Mouse (Mus musculus) midbrain, embryonic 14.5 days (tissue): Measurements from ENCODE around the gene Rpl26. TPM values are rescaled to one million over a fixed set of nuclear protein-coding genes. Genes with fewer than 3 reads are reported as not detected.

Source experiments
- ATAC-seq: fragments of 200-750 bp; cut with Nextera tagmentation; 2 replicates; pipeline ENCODE4 v1.8.0; 2017; ENCODE audit warnings: moderate number of reproducible peaks, moderate library complexity; ENCODE audit not compliant: low FRiP score, low TSS enrichment
- DNase-seq: peaks from one replicate; pipeline ENCODE4 v3.0.0-alpha.2; 2015
- H3K27ac ChIP-seq: fragments of 300-500 bp; sonication (generic); replicated peaks from 2 replicates; pipeline ENCODE4 v1.5.1; 2014; ENCODE audit warnings: mild to moderate bottlenecking, low read depth, low read length, moderate library complexity
- H3K27me3 ChIP-seq: fragments of 300-500 bp; sonication (generic); 2 replicates; pipeline ENCODE4 v1.6.1; 2014; ENCODE audit warnings: low read length, control low read depth, mixed read lengths; ENCODE audit not compliant: control insufficient read depth, insufficient read depth
- H3K36me3 ChIP-seq: fragments of 300-500 bp; sonication (generic); 2 replicates; pipeline ENCODE4 v1.6.1; 2014; ENCODE audit warnings: low read length, control low read depth; ENCODE audit not compliant: control insufficient read depth, insufficient read depth
- H3K4me1 ChIP-seq: fragments of 300-500 bp; sonication (generic); 2 replicates; pipeline ENCODE4 v1.6.1; 2014; ENCODE audit warnings: mild to moderate bottlenecking, antibody characterized with exemption, low read length, control low read depth; ENCODE audit not compliant: control insufficient read depth, insufficient read depth
- H3K4me2 ChIP-seq: fragments of 300-500 bp; sonication (generic); 2 replicates; pipeline ENCODE4 v1.6.1; 2014; ENCODE audit warnings: mild to moderate bottlenecking, low read length, moderate library complexity
- H3K4me3 ChIP-seq: fragments of 300-500 bp; sonication (generic); replicated peaks from 2 replicates; pipeline ENCODE4 v1.5.1; 2014; ENCODE audit warnings: low read depth, low read length
- H3K9ac ChIP-seq: fragments of 300-500 bp; sonication (generic); replicated peaks from 2 replicates; pipeline ENCODE4 v1.6.1; 2014; ENCODE audit warnings: mild to moderate bottlenecking, low read length, moderate library complexity
- H3K9me3 ChIP-seq: fragments of 300-500 bp; sonication (generic); 2 replicates; pipeline ENCODE4 v1.6.1; 2016; ENCODE audit warnings: low read length, control low read depth, mixed read lengths; ENCODE audit not compliant: control insufficient read depth
- WGBS: fragments of 180-500 bp; shearing (Covaris S2); extraction: QIAGEN DNeasy Blood & Tissue Kit; methylation state at CpG from one replicate; pipeline ENCODE4 v1.1.7; 2014; 5-methylcytosine and 5-hydroxymethylcytosine counted together
- polyA plus RNA-seq: library from polyadenylated mRNA; unstranded; fragments of >200 nt; fragmentation: Nextera tagmentation; extraction: Ambion mirVana; gene quantifications from 2 replicates; pipeline ENCODE4 v1.2.1, GENCODE M21; 2014

Gene Rpl26
- polyA plus RNA-seq, 1 experiment from 2014 or later = 670 TPM

DNA sequence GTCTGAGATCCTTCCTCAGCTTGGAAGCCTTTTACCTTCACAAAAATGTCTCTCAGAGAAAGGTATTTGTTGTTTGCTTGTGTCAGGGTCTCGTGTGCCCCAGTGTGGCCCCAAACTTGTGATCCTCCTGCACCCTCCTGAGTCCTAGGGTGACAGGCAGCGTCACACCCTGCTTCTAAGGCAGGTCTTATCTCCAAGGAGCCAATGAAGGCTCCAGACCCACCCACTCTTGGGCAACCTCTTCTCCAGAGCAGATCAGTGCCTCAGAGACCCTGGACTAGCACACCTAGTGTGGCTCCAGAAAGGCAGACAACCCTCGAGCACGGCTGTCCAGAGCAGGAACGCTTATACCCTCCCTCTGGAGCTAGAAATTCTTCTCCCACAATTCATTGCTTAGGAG, 17.0 kb upstream of the Rpl26 start:
- Histone ChIP-seq H3K4me2 (no peak overlapping the region), H3K4me1 (no peaks in the 10 kb centered on the region), H3K36me3 (no peaks in the 10 kb centered on the region), H3K4me3 (no peak overlapping the region), H3K27me3 (no peaks in the 10 kb centered on the region), H3K9me3 (no peaks in the 10 kb centered on the region), H3K27ac (no peak overlapping the region), H3K9ac (no peak overlapping the region)
- DNase-seq (no peak), ATAC-seq (no peak)
- 71% methylated on average over 5 of the region's 5 CpGs for WGBS

DNA sequence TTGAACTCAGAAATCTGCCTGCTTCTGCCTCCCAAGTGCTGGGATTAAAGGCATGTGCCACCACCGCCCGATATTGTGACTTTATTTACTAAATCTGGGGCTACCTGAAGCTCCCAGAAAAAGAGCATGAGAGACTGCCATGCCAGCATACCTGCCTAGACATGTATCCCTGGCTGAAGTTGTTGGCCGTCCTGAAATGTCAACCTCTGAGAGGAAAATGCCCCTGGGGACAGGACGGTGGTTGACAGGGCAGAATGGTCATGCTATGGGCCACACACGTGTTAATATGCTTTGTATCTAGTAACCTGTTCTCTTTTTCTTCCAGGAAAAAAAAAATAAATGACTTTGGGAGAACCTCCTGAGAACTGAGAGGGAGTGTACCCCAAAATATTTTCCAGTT, 15.3 kb upstream of the Rpl26 start:
- ATAC-seq (no peak), DNase-seq (no peak)
- no peak overlapping the region for H3K4me3 ChIP-seq
- H3K9me3 ChIP-seq = no peaks in the 10 kb centered on the region
- H3K27ac ChIP-seq = no peak overlapping the region
- H3K4me2 ChIP-seq = no peak overlapping the region
- H3K4me1 ChIP-seq = no peaks in the 10 kb centered on the region
- no peaks in the 10 kb centered on the region for H3K27me3 ChIP-seq
- H3K9ac ChIP-seq = no peak overlapping the region
- 86% methylated on average over 5 of the region's 5 CpGs for WGBS
- no peaks in the 10 kb centered on the region for H3K36me3 ChIP-seq

DNA sequence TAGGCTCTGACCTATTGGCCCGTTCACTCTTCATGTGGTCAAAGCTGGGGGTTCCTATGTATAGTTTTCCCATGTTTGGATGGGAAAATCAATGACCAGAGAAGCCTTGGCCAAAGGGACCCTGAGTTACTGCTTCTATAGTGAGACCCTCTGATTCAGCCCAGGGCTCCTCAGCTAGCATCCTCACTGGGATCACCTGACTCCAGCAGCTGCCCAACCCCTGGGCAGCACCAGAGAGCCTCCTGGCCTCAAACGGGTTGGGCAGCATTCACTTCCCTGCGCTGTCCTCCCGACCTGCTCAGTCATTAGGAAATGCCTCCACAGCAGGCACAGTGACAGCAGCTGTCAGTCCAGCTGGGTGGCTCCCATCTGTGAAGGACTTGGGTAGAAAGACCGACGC, 13.1 kb upstream of the Rpl26 start, which contains the start of gene Rnf222:
Gene Rnf222 (plus strand): TSS at position 301 of the 400 bp plus-strand sequence.
- Histone ChIP-seq H3K4me3 (no peak within 1 kb of the TSS), H3K36me3 (no peaks in the 10 kb centered on the region), H3K4me2 (no peak within 1 kb of the TSS), H3K9ac (no peak within 1 kb of the TSS), H3K4me1 (no peaks in the 10 kb centered on the region), H3K9me3 (no peaks in the 10 kb centered on the region), H3K27me3 (no peaks in the 10 kb centered on the region), H3K27ac (no peak within 1 kb of the TSS)
- ATAC-seq (no peak), DNase-seq (no peak)
- WGBS = 42% methylated on average over 6 of the region's 6 CpGs

DNA sequence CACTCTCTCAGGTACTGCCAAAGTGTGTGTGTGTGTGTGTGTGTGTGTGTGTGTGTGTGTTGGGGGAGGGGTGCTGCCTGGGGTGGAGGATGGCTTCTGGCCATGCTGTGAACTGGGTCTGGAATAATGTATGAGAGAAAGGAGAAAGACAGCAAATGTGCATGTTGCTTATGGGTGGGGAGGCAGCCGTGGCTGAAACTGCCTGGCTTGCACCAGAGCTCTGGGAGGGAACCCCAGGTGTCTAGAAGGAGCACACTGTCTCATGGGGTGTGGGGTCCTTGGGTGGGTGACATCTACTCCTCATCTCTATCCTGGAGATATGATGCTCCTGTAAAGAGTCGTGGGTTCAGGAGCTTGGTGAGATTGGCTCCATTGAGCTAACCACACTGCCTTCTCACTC, 12.7 kb upstream of the Rpl26 start:
- 84% methylated on average over 2 of the region's 2 CpGs for WGBS
- Histone ChIP-seq H3K9ac (no peak overlapping the region), H3K36me3 (no peaks in the 10 kb centered on the region), H3K4me2 (no peak overlapping the region), H3K27ac (no peak overlapping the region), H3K4me1 (no peaks in the 10 kb centered on the region), H3K27me3 (no peaks in the 10 kb centered on the region), H3K4me3 (no peak overlapping the region), H3K9me3 (no peaks in the 10 kb centered on the region)
- DNase-seq (no peak), ATAC-seq (no peak)

DNA sequence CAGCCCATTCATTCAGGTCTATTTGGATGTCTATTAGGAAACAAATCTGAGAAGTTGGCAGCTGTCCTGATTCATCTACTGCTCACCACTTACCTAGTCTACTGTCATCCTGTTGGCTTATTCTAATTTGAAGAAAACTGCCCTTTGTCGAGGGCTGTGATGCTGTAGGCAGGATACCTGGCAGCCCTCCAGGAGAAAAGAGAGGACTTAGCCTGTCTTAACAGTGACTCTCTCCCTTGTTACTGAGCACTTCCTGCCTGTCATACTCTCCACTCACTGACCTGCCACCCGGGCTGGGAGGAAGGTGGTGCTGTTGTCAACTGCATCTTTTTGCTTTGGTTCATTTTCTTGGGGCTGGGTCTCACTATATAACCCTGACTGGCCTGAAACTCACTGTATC, 10.8 kb upstream of the Rpl26 start:
- Histone ChIP-seq H3K27ac (no peak overlapping the region), H3K36me3 (no peaks in the 10 kb centered on the region), H3K4me1 (no peaks in the 10 kb centered on the region), H3K9ac (no peak overlapping the region), H3K4me3 (no peak overlapping the region), H3K9me3 (no peaks in the 10 kb centered on the region), H3K4me2 (no peak overlapping the region), H3K27me3 (no peaks in the 10 kb centered on the region)
- no peak for ATAC-seq
- no peak for DNase-seq
- WGBS = 39% methylated on average over 2 of the region's 2 CpGs

DNA sequence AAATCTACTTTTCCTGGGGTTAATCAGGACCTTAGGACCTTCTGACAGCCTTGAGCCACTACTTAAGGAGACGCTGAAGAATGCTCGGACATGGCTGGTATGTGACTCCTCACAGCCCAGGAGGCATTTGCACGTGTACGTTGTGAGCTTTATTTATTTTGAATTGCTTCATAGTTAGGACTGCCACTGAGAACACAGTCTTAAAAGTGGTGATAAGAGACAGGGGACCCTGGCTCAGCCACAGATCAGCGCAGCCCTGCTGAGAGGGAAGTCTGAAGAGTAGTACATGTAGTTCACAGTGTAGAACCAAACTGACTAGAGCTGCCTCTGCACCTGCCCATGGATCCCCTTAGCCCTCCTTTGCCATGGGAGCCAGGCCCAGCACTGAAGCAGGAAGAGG, 9.6 kb upstream of the Rpl26 start:
- H3K4me3 ChIP-seq = no peak overlapping the region
- H3K4me1 ChIP-seq = no peaks in the 10 kb centered on the region
- no peaks in the 10 kb centered on the region for H3K27me3 ChIP-seq
- DNase-seq (no peak), ATAC-seq (no peak)
- 94% methylated on average over 5 of the region's 5 CpGs for WGBS
- H3K36me3 ChIP-seq = no peaks in the 10 kb centered on the region
- no peak overlapping the region for H3K27ac ChIP-seq
- no peak overlapping the region for H3K4me2 ChIP-seq
- H3K9me3 ChIP-seq = no peaks in the 10 kb centered on the region
- no peak overlapping the region for H3K9ac ChIP-seq

DNA sequence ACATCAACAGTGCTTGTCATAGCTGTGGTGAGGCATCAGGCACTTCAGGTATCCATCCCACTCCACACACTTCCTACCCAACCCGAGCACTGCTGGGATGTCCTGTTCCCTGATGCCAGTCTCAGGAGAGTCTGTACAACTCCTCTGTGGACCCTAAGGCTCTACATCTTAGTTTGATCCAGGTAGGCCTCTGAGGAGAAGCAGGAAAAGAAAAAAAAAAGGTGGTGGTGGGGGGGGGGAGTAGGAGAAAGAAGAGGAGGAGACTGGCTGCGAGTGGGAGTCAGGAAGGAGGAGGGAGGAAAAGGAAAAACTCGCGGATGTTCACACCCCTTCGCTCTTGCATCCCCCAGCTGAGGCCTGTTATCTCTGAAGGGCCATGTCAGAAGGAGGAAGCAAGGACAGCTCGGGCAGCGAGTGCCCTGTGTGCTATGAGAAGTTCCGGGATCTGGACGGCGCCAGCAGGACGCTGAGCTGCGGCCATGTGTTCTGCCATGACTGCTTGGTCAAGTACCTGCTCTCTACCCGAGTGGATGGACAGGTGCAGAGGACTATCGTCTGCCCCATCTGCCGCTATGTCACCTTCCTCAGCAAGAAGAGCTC, 9.1 kb upstream of the Rpl26 start:
- H3K4me2 ChIP-seq = no peak overlapping the region
- WGBS = 86% methylated on average over 15 of the region's 15 CpGs
- no peak overlapping the region for H3K27ac ChIP-seq
- no peak overlapping the region for H3K9ac ChIP-seq
- no peaks in the 10 kb centered on the region for H3K27me3 ChIP-seq
- DNase-seq = no peak
- no peaks in the 10 kb centered on the region for H3K36me3 ChIP-seq
- no peaks in the 10 kb centered on the region for H3K9me3 ChIP-seq
- H3K4me3 ChIP-seq = no peak overlapping the region
- H3K4me1 ChIP-seq = no peaks in the 10 kb centered on the region
- no peak for ATAC-seq

DNA sequence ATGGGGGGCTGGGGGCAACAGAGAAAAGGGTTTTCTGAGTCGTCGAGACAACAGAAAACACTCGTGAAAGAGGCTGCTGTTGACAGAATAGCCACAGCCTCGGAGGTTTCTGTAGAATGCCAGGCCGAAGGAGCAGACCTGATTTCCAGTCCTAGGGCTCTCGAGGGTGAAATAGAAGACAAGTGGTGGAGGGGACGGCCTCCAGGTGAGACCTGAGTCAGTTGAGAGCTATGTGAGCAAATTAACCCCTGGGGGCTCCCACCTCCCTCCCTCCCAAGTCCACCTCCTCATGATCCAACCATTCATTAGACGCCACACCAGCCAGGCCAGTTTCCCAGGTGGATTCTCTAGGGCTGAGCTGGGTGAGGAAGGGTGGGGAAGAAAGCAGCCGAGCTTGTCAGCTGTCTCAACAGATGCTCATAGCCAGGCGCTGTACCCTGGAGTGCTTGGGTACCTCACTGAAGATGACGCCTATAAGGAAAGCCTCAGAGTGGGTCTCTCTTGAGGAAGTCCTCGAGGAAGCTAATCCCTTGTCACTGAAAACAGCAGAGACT, 7.4 kb upstream of the Rpl26 start:
- WGBS = 78% methylated on average over 12 of the region's 12 CpGs
- no peak for DNase-seq

DNA sequence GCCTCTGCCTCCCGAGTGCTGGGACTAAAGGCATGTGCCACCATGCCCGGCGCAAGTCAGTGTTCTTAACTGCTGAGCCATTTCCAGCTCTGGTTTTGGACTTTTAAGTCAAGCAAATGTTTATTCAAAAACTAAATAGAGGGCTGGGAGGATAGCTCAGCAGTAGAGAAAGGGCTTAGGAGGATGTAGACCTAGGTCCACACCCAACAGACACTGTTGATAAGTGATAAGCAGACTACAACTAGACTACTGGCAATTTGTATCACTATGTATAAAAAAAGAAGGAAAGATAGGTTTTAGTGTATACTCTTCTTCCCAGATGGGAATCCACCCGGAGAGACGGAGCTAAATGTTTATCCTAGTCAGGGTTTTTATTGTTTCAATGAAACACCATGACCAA, 5.1 kb upstream of the Rpl26 start:
- no peaks in the 10 kb centered on the region for H3K27me3 ChIP-seq
- no peak for DNase-seq
- H3K27ac ChIP-seq = no peak overlapping the region
- H3K36me3 ChIP-seq = no peaks in the 10 kb centered on the region
- H3K9ac ChIP-seq = no peak overlapping the region
- WGBS = 95% methylated on average over 5 of the region's 5 CpGs
- no peak overlapping the region for H3K4me2 ChIP-seq
- no peak overlapping the region for H3K4me3 ChIP-seq
- H3K4me1 ChIP-seq = no peaks in the 10 kb centered on the region
- no peak for ATAC-seq
- H3K9me3 ChIP-seq = no peaks in the 10 kb centered on the region

More for the DNA sequence above, 7.4 kb upstream of the Rpl26 start:
- Histone ChIP-seq H3K27ac (no peak overlapping the region), H3K9me3 (no peaks in the 10 kb centered on the region), H3K4me1 (no peaks in the 10 kb centered on the region), H3K9ac (no peak overlapping the region), H3K4me3 (no peak overlapping the region), H3K36me3 (no peaks in the 10 kb centered on the region), H3K27me3 (no peaks in the 10 kb centered on the region), H3K4me2 (no peak overlapping the region)
- no peak for ATAC-seq
